Mouse (Mus musculus): ENCODE measurements around the gene Cpne1. TPM values are rescaled to one million over a fixed set of nuclear protein-coding genes. Genes with fewer than 3 reads are reported as not detected.
A peak's percentile ranks its signal among the peaks of the same experiment; 100 is the strongest.

Gene Cpne1
- 32.0 and 34.6 TPM in 2 replicates for polyA plus RNA-seq (2015; fragmentation: Nextera tagmentation; extraction: Ambion mirVana)

GRCm38 (mm10) chr2:156111358-156112079 is at the start of gene Cpne1, which contains the start of gene Rbm12:
Gene Cpne1, minus strand, starts transcription at chr2:156111965.
Gene Rbm12, minus strand, starts transcription at chr2:156111978.
- Histone ChIP-seq H3K4me2 (peak within 1 kb of the TSS; percentile 71), H3K9me3 (no peaks in the 10 kb centered on the region), H3K4me1 (replicated peaks) (peaks cover 19% of the 10 kb centered on the region), H3K27me3 (no peaks in the 10 kb centered on the region), H3K4me3 (peak within 1 kb of the TSS; percentile 99), H3K27ac (peak within 1 kb of the TSS; percentile 94), H3K36me3 (no peaks in the 10 kb centered on the region), H3K9ac (peak within 1 kb of the TSS; percentile 96)
- peak; percentile 96 for ATAC-seq (ENCODE audit: low FRiP score)
- WGBS: under 1% methylated on average over 73 of the region's 74 CpGs

GRCm38 (mm10) chr2:156151538-156151937 is 39.8 kb upstream of the Cpne1 start:
- no peak for ATAC-seq (ENCODE audit: low FRiP score)
- H3K9me3 ChIP-seq: no peaks in the 10 kb centered on the region

GRCm38 (mm10) chr2:156147316-156147915 is 35.7 kb upstream of the Cpne1 start:
- no peak overlapping the region for H3K9ac ChIP-seq
- H3K27ac ChIP-seq: no peak overlapping the region
- peaks cover 35% of the 10 kb centered on the region for H3K36me3 ChIP-seq
- H3K27me3 ChIP-seq: no peaks in the 10 kb centered on the region
- H3K4me3 ChIP-seq: no peak overlapping the region
- H3K9me3 ChIP-seq: no peaks in the 10 kb centered on the region
- 93% methylated on average over 3 of the region's 3 CpGs for WGBS
- ATAC-seq (ENCODE audit: low FRiP score): no peak
- H3K4me1 ChIP-seq (replicated peaks): peaks cover 23% of the 10 kb centered on the region
- no peak overlapping the region for H3K4me2 ChIP-seq

More at GRCm38 (mm10) chr2:156151538-156151937, 39.8 kb upstream of the Cpne1 start:
- no peaks in the 10 kb centered on the region for H3K4me1 ChIP-seq (replicated peaks)
- H3K36me3 ChIP-seq: peaks cover 57% of the 10 kb centered on the region
- H3K27ac ChIP-seq: no peak overlapping the region
- H3K9ac ChIP-seq: no peak overlapping the region
- no peak overlapping the region for H3K4me2 ChIP-seq
- H3K27me3 ChIP-seq: no peaks in the 10 kb centered on the region
- H3K4me3 ChIP-seq: no peak overlapping the region

GRCm38 (mm10) chr2:156146272-156146989 is 34.7 kb upstream of the Cpne1 start:
- H3K4me1 ChIP-seq (replicated peaks): peaks cover 23% of the 10 kb centered on the region
- 71% methylated on average over 5 of the region's 5 CpGs for WGBS
- peaks cover 35% of the 10 kb centered on the region for H3K36me3 ChIP-seq
- no peak overlapping the region for H3K4me3 ChIP-seq
- no peak for ATAC-seq (ENCODE audit: low FRiP score)
- no peak overlapping the region for H3K4me2 ChIP-seq
- no peaks in the 10 kb centered on the region for H3K9me3 ChIP-seq
- no peaks in the 10 kb centered on the region for H3K27me3 ChIP-seq
- no peak overlapping the region for H3K9ac ChIP-seq
- H3K27ac ChIP-seq: no peak overlapping the region

GRCm38 (mm10) chr2:156145486-156146130 is 33.8 kb upstream of the Cpne1 start:
- Histone ChIP-seq H3K4me3 (peak overlapping the region; percentile 74; the same call in 1 of the 2 replicates), H3K9ac (no peak overlapping the region), H3K4me1 (replicated peaks) (peaks cover 23% of the 10 kb centered on the region), H3K4me2 (peak overlapping the region; percentile 74), H3K27ac (no peak overlapping the region), H3K9me3 (no peaks in the 10 kb centered on the region), H3K27me3 (no peaks in the 10 kb centered on the region), H3K36me3 (peaks cover 35% of the 10 kb centered on the region)
- no peak for ATAC-seq (ENCODE audit: low FRiP score)
- WGBS: 65% methylated on average over 11 of the region's 11 CpGs

GRCm38 (mm10) chr2:156143953-156144724 is 32.4 kb upstream of the Cpne1 start, which contains the start of the genes Romo1 and Nfs1:
Gene Romo1, plus strand, starts transcription at chr2:156144039.
Gene Nfs1, minus strand, starts transcription at chr2:156144186.
- Histone ChIP-seq H3K9ac (peak within 1 kb of the TSS; percentile 83), H3K27me3 (no peaks in the 10 kb centered on the region), H3K36me3 (peaks cover 30% of the 10 kb centered on the region), H3K4me3 (peak within 1 kb of the TSS; percentile 74), H3K4me2 (peak within 1 kb of the TSS; percentile 74), H3K9me3 (no peaks in the 10 kb centered on the region), H3K27ac (peak within 1 kb of the TSS; percentile 96), H3K4me1 (replicated peaks) (peaks cover 23% of the 10 kb centered on the region)
- ATAC-seq (ENCODE audit: low FRiP score): peak; percentile 99
- under 1% methylated on average over 69 of the region's 70 CpGs for WGBS

GRCm38 (mm10) chr2:156143367-156143766 is 31.6 kb upstream of the Cpne1 start:
- Histone ChIP-seq H3K4me1 (replicated peaks) (peaks cover 23% of the 10 kb centered on the region), H3K27ac (peak overlapping the region; percentile 96), H3K9ac (peak overlapping the region; percentile 83), H3K9me3 (no peaks in the 10 kb centered on the region), H3K36me3 (peaks cover 31% of the 10 kb centered on the region), H3K27me3 (no peaks in the 10 kb centered on the region), H3K4me2 (peak overlapping the region; percentile 74), H3K4me3 (peak overlapping the region; percentile 74)
- WGBS: 2% methylated on average over 16 of the region's 16 CpGs
- ATAC-seq (ENCODE audit: low FRiP score): 0 out of 2 replicates have a peak, but pooled peaks have one; percentile 2

- Histone ChIP-seq H3K27ac (no peak overlapping the region), H3K4me1 (replicated peaks) (peaks cover 23% of the 10 kb centered on the region), H3K36me3 (peaks cover 27% of the 10 kb centered on the region), H3K9ac (peak overlapping the region; percentile 83), H3K9me3 (no peaks in the 10 kb centered on the region), H3K4me2 (peak overlapping the region; percentile 74), H3K27me3 (no peaks in the 10 kb centered on the region), H3K4me3 (peak overlapping the region; percentile 74)
- no peak for ATAC-seq (ENCODE audit: low FRiP score)
- WGBS: 90% methylated on average over 2 of the region's 2 CpGs
Measured at GRCm38 (mm10) chr2:156142820-156143219, 31.1 kb upstream of the Cpne1 start.

GRCm38 (mm10) chr2:156135695-156136094 is 23.9 kb upstream of the Cpne1 start:
- Histone ChIP-seq H3K9ac (no peak overlapping the region), H3K27me3 (no peaks in the 10 kb centered on the region), H3K4me3 (no peak overlapping the region), H3K4me2 (no peak overlapping the region), H3K36me3 (peaks cover 30% of the 10 kb centered on the region), H3K9me3 (no peaks in the 10 kb centered on the region), H3K27ac (no peak overlapping the region), H3K4me1 (replicated peaks) (no peaks in the 10 kb centered on the region)
- 91% methylated on average over 6 of the region's 6 CpGs for WGBS
- no peak for ATAC-seq (ENCODE audit: low FRiP score)

- H3K9me3 ChIP-seq: no peaks in the 10 kb centered on the region
- peaks cover 22% of the 10 kb centered on the region for H3K36me3 ChIP-seq
- 95% methylated on average over 5 of the region's 5 CpGs for WGBS
- no peak overlapping the region for H3K4me2 ChIP-seq
- no peaks in the 10 kb centered on the region for H3K27me3 ChIP-seq
- no peaks in the 10 kb centered on the region for H3K4me1 ChIP-seq (replicated peaks)
- no peak overlapping the region for H3K27ac ChIP-seq
- no peak overlapping the region for H3K9ac ChIP-seq
- no peak for ATAC-seq (ENCODE audit: low FRiP score)
- no peak overlapping the region for H3K4me3 ChIP-seq
Measured at GRCm38 (mm10) chr2:156134161-156134560, 22.4 kb upstream of the Cpne1 start.

GRCm38 (mm10) chr2:156126992-156127391 is 15.2 kb upstream of the Cpne1 start, which contains the start of gene Gm28036:
Gene Gm28036, minus strand, starts transcription at chr2:156127092.
- no peak for ATAC-seq (ENCODE audit: low FRiP score)
- H3K9me3 ChIP-seq: no peaks in the 10 kb centered on the region
- no peak within 1 kb of the TSS for H3K4me2 ChIP-seq
- WGBS: 96% methylated on average over 5 of the region's 5 CpGs
- H3K4me1 ChIP-seq (replicated peaks): no peaks in the 10 kb centered on the region
- H3K36me3 ChIP-seq: peaks cover 59% of the 10 kb centered on the region
- no peaks in the 10 kb centered on the region for H3K27me3 ChIP-seq
- no peak within 1 kb of the TSS for H3K9ac ChIP-seq
- H3K4me3 ChIP-seq: no peak within 1 kb of the TSS
- H3K27ac ChIP-seq: no peak within 1 kb of the TSS

Measured in hindbrain, embryonic 13.5 days (tissue).